Mouse (Mus musculus) CH12.LX (cell line): Measurements from ENCODE around the gene Casp7. TPM values are rescaled to one million over a fixed set of nuclear protein-coding genes. Genes with fewer than 3 reads are reported as not detected.

Experiments
- DNase-seq: peaks from one replicate; pipeline ENCODE4 v3.0.0-alpha.2; 2013; ENCODE audit errors: extremely low read depth
- H3K27ac ChIP-seq: 2 replicates; pipeline ENCODE4 v1.5.1; 2012; ENCODE audit warnings: low read depth, mild to moderate bottlenecking, control low read depth, moderate library complexity; ENCODE audit not compliant: insufficient read depth
- H3K27me3 ChIP-seq: replicated peaks from 2 replicates; pipeline ENCODE3; 2012; ENCODE audit warnings: inconsistent platforms
- H3K36me3 ChIP-seq, 2 experiments: replicated peaks in 1 of 2; 2 replicates each; pipeline versions ENCODE3 to v1.6.1; 2012; ENCODE audit warnings: inconsistent platforms in 1 of 2, low read length in 1 of 2, mild to moderate bottlenecking in 1 of 2, mixed read lengths in 1 of 2, moderate library complexity in 1 of 2; ENCODE audit not compliant: control insufficient read depth in 1 of 2, insufficient read depth in 1 of 2
- H3K4me1 ChIP-seq, 2 experiments: 2 replicates each; pipeline ENCODE4 v1.6.1; 2012; ENCODE audit warnings: inconsistent platforms in 1 of 2, moderate library complexity in 1 of 2; ENCODE audit not compliant: insufficient read depth in 2 of 2, control insufficient read depth in 1 of 2
- H3K4me2 ChIP-seq: 2 replicates; pipeline ENCODE4 v1.6.1; 2012; ENCODE audit warnings: low read depth, mild to moderate bottlenecking, control low read depth; ENCODE audit not compliant: poor library complexity, insufficient read depth, severe bottlenecking
- H3K4me3 ChIP-seq, 3 experiments: fragments of 150-350 bp in 1 of 3; sonication (generic) in 1 of 3; replicated peaks in 1 of 3; 2 replicates each; pipeline versions ENCODE3 to v1.5.1; 2011 to 2012; ENCODE audit warnings: low read depth in 2 of 3, low read length in 2 of 3, mild to moderate bottlenecking in 2 of 3, moderate library complexity in 2 of 3, control low read depth in 1 of 3, improper control_type of control experiment in 1 of 3, inconsistent platforms in 1 of 3, mixed read lengths in 1 of 3; ENCODE audit not compliant: poor library complexity in 1 of 3
- H3K79me2 ChIP-seq: replicated peaks from 2 replicates; pipeline ENCODE4 v1.6.1; 2012; ENCODE audit warnings: mild to moderate bottlenecking, moderate library complexity; ENCODE audit not compliant: control insufficient read depth, poor library complexity, insufficient read depth, severe bottlenecking; ENCODE audit errors: extremely low read depth
- H3K9ac ChIP-seq: 2 replicates; pipeline ENCODE4 v1.6.1; 2012; ENCODE audit warnings: low read depth, mild to moderate bottlenecking, control low read depth, moderate library complexity; ENCODE audit not compliant: insufficient read depth
- H3K9me3 ChIP-seq: replicated peaks from 2 replicates; pipeline ENCODE3; 2012; ENCODE audit warnings: low read length, inconsistent platforms, mixed read lengths
- BHLHE40 ChIP-seq: IDR thresholded peaks from 2 replicates; pipeline ENCODE4 v1.6.1; 2011; ENCODE audit warnings: mild to moderate bottlenecking, low read depth, low read length, improper control_type of control experiment
- CHD1 ChIP-seq: IDR thresholded peaks from 2 replicates; pipeline ENCODE4 v1.6.1; 2012; ENCODE audit warnings: low read depth, low read length, improper control_type of control experiment, inconsistent platforms
- CTCF ChIP-seq, 2 experiments: IDR thresholded peaks in 1 of 2; conservative IDR thresholded peaks in 1 of 2; 2 replicates each; pipeline ENCODE4 v1.5.1; 2011 to 2012; ENCODE audit warnings: low read depth in 2 of 2, low read length in 2 of 2, improper control_type of control experiment in 1 of 2, inconsistent platforms in 1 of 2, mild to moderate bottlenecking in 1 of 2, moderate library complexity in 1 of 2
- E2F4 ChIP-seq: IDR thresholded peaks from 2 replicates; pipeline ENCODE4 v1.6.1; 2011; ENCODE audit warnings: low read depth, low read length, improper control_type of control experiment; ENCODE audit not compliant: insufficient replicate concordance
- ELF1 ChIP-seq: IDR thresholded peaks from 2 replicates; pipeline ENCODE4 v1.6.1; 2014; ENCODE audit warnings: low read depth, mild to moderate bottlenecking, inconsistent platforms, low read length, improper control_type of control experiment
- ETS1 ChIP-seq: conservative IDR thresholded peaks from 2 replicates; pipeline ENCODE4 v1.6.1; 2012; ENCODE audit warnings: low read depth, mild to moderate bottlenecking, inconsistent platforms, low read length, improper control_type of control experiment, moderate library complexity
- GABPA ChIP-seq: IDR thresholded peaks from 2 replicates; pipeline ENCODE4 v1.6.1; 2012; ENCODE audit warnings: low read depth, low read length, improper control_type of control experiment, inconsistent platforms; ENCODE audit not compliant: insufficient replicate concordance
- HCFC1 ChIP-seq: IDR thresholded peaks from 2 replicates; pipeline ENCODE4 v1.6.1; 2012; ENCODE audit warnings: low read depth, mild to moderate bottlenecking, inconsistent platforms, low read length, improper control_type of control experiment
- JUND ChIP-seq: conservative IDR thresholded peaks from 2 replicates; pipeline ENCODE4 v1.6.1; 2011; ENCODE audit warnings: low read depth, low read length, improper control_type of control experiment
- MAFK ChIP-seq: IDR thresholded peaks from 2 replicates; pipeline ENCODE4 v1.6.1; 2011; ENCODE audit warnings: low read length, improper control_type of control experiment; ENCODE audit not compliant: insufficient replicate concordance
- MAX ChIP-seq: IDR thresholded peaks from 2 replicates; pipeline ENCODE4 v1.6.1; 2011; ENCODE audit warnings: low read length, improper control_type of control experiment
- MEF2A ChIP-seq: IDR thresholded peaks from 2 replicates; pipeline ENCODE4 v1.6.1; 2014; ENCODE audit warnings: low read depth, mild to moderate bottlenecking, inconsistent platforms, low read length, improper control_type of control experiment, borderline replicate concordance
- MXI1 ChIP-seq: IDR thresholded peaks from 2 replicates; pipeline ENCODE4 v1.6.1; 2011; ENCODE audit warnings: mild to moderate bottlenecking, low read depth, low read length, improper control_type of control experiment
- MYC ChIP-seq: IDR thresholded peaks from 2 replicates; pipeline ENCODE4 v1.6.1; 2011; ENCODE audit warnings: low read depth, mild to moderate bottlenecking, improper control_type of control experiment, low read length
- RAD21 ChIP-seq: IDR thresholded peaks from 2 replicates; pipeline ENCODE4 v1.6.1; 2011; ENCODE audit warnings: low read depth, mild to moderate bottlenecking, low read length, improper control_type of control experiment, moderate library complexity
- SIN3A ChIP-seq: IDR thresholded peaks from 2 replicates; pipeline ENCODE4 v1.6.1; 2012; ENCODE audit warnings: low read length, improper control_type of control experiment, inconsistent platforms
- SMC3 ChIP-seq: IDR thresholded peaks from 2 replicates; pipeline ENCODE4 v1.6.1; 2011; ENCODE audit warnings: low read depth, low read length, improper control_type of control experiment
- TCF12 ChIP-seq: IDR thresholded peaks from 2 replicates; pipeline ENCODE4 v1.6.1; 2014; ENCODE audit warnings: low read depth, mild to moderate bottlenecking, inconsistent platforms, low read length, improper control_type of control experiment
- USF1 ChIP-seq: IDR thresholded peaks from 2 replicates; pipeline ENCODE4 v1.6.1; 2014; ENCODE audit warnings: low read depth, mild to moderate bottlenecking, inconsistent platforms, low read length, improper control_type of control experiment
- USF2 ChIP-seq: conservative IDR thresholded peaks from 2 replicates; pipeline ENCODE4 v1.6.1; 2011; ENCODE audit warnings: low read depth, low read length, improper control_type of control experiment
- ZC3H11A ChIP-seq: IDR thresholded peaks from 2 replicates; pipeline ENCODE4 v1.6.1; 2012; ENCODE audit warnings: low read depth, mild to moderate bottlenecking, inconsistent platforms, low read length, improper control_type of control experiment
- ZKSCAN1 ChIP-seq: IDR thresholded peaks from 2 replicates; pipeline ENCODE4 v1.6.1; 2012; ENCODE audit warnings: low read depth, inconsistent platforms, low read length, improper control_type of control experiment, borderline replicate concordance
- dilution Hi-C: fragments of 300-500 bp; cut with MboI; formaldehyde crosslinking; loops from 2 replicates; pipeline ENCODE4 v1.14.3; 2020; ENCODE audit warnings: low sequenced_read_pairs; ENCODE audit not compliant: extremely low pct_unique_long_range_greater_than_20kb, extremely low pct_ligation_motif_present
- in situ Hi-C: fragments of 300-500 bp; cut with MboI; formaldehyde crosslinking; loops from 3 replicates; pipeline ENCODE4 v1.14.3; 2019; ENCODE audit warnings: low sequenced_read_pairs, low pct_ligation_motif_present, low pct_unique_long_range_greater_than_20kb, mixed read lengths
- polyA plus RNA-seq: library from polyadenylated mRNA; unstranded; fragments of >175 nt; gene quantifications from 2 replicates; pipeline ENCODE4 v1.2.1, GENCODE M21; 2012; ENCODE audit warnings: low read depth; ENCODE audit not compliant: insufficient read length
- total RNA-seq, 2 experiments: library from RNA; depleted of rRNA; stranded (reverse); fragments of 300-350 nt in 1 of 2; fragments of >200 nt in 1 of 2; gene quantifications; 2 replicates each; pipeline ENCODE4 v1.2.3; 2012 to 2014

Gene Casp7
- total and polyA plus RNA-seq, 3 experiments: 6.3 to 11.8 (median 6.8) TPM

GRCm38 (mm10) chr19:56448784-56449183, 51.9 kb downstream of the Casp7 start:
- in situ Hi-C loops (no loop called here), dilution Hi-C loops (no loop called here)
- H3K9ac ChIP-seq: no peak overlapping the region
- H3K4me1 ChIP-seq: peaks cover 5% of the 10 kb centered on the region in 2 experiments; a peak in 3 of 4 replicates
- DNase-seq: no peak
- H3K79me2 ChIP-seq: no peaks in the 10 kb centered on the region
- no peaks in the 10 kb centered on the region for H3K36me3 ChIP-seq
- no peaks in the 10 kb centered on the region for H3K9me3 ChIP-seq
- no peak overlapping the region for H3K4me3 ChIP-seq
- no peak overlapping the region for H3K4me2 ChIP-seq
- TF ChIP-seq ZC3H11A (no peak), RAD21 (no peak), TCF12 (no peak), MXI1 (no peak)
- no peak overlapping the region for H3K27ac ChIP-seq
- H3K27me3 ChIP-seq: no peaks in the 10 kb centered on the region

- peaks cover 5% of the 10 kb centered on the region in 2 experiments; a peak in 3 of 4 replicates for H3K4me1 ChIP-seq
- no peak overlapping the region for H3K4me3 ChIP-seq
Observed at GRCm38 (mm10) chr19:56449537-56449936, 52.6 kb downstream of the Casp7 start.

DNA sequence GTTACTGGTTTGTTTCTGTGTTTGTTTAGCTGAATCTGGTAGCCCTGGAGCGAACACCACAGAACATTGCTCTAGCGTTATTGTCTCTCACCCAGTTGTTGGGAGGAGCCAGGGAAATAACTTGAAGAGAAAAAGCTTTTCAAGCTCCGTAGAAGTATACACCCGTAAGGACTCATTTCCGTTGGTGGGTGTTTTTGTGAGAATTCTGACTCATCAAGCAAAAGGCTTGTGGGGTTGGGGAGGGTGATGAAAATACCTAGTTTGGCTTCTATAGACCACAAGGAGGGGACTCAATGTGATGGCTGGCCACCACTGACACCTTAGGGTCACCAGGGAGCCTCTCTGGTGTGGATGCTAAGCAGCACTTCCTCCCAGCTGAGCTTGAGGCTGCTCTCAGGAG, 54.0 kb downstream of the Casp7 start:
- in situ Hi-C loops: no loop called here
- dilution Hi-C loops: no loop called here
- H3K4me3 ChIP-seq: no peak overlapping the region
- no peak for TF ChIP-seq USF2
- TF ChIP-seq ELF1: no peak
- DNase-seq: peak; percentile 31
- H3K27ac ChIP-seq: no peak overlapping the region
- no peaks in the 10 kb centered on the region for H3K36me3 ChIP-seq
- H3K79me2 ChIP-seq: no peaks in the 10 kb centered on the region
- H3K9ac ChIP-seq: no peak overlapping the region
- no peaks in the 10 kb centered on the region for H3K27me3 ChIP-seq
- peaks cover 8 to 19% of the 10 kb centered on the region in 2 experiments for H3K4me1 ChIP-seq
- no peaks in the 10 kb centered on the region for H3K9me3 ChIP-seq
- no peak overlapping the region for H3K4me2 ChIP-seq

More at GRCm38 (mm10) chr19:56449537-56449936, 52.6 kb downstream of the Casp7 start:
- DNase-seq: no peak
- no peak overlapping the region for H3K4me2 ChIP-seq
- TF ChIP-seq CHD1 (no peak), SMC3 (no peak), HCFC1 (no peak), RAD21 (no peak), SIN3A (no peak), GABPA (no peak), ZKSCAN1 (no peak), USF2 (no peak), MAX (no peak), E2F4 (no peak), ETS1 (no peak), USF1 (no peak), CTCF (conservative IDR thresholded peaks at IDR 0.05 in 1 of 2, IDR thresholded peaks at IDR 0.05 in 1 of 2; ENCODE audit: low read depth in 2 of 2, low read length in 2 of 2) (no peak), BHLHE40 (no peak), TCF12 (no peak), JUND (no peak), ELF1 (no peak), MAFK (no peak), MEF2A (no peak), MYC (no peak)
- TF ChIP-seq, all 38 proteins: peak for 0
- no peak overlapping the region for H3K27ac ChIP-seq
- no peak overlapping the region for H3K9ac ChIP-seq
- no peaks in the 10 kb centered on the region for H3K79me2 ChIP-seq
- in situ Hi-C loops: no loop called here
- dilution Hi-C loops: no loop called here
- no peaks in the 10 kb centered on the region for H3K9me3 ChIP-seq
- H3K36me3 ChIP-seq: no peaks in the 10 kb centered on the region
- no peaks in the 10 kb centered on the region for H3K27me3 ChIP-seq
